Mouse (Mus musculus) embryonic facial prominence, embryonic 15.5 days (tissue): ENCODE measurements around the gene Grin2a. TPM values are rescaled to one million over a fixed set of nuclear protein-coding genes. Genes with fewer than 3 reads are reported as not detected.

Experiments
- ATAC-seq: fragments of 200-750 bp; cut with Nextera tagmentation; 2 replicates; pipeline ENCODE4 v1.8.0; 2017; ENCODE audit warnings: low read depth, moderate TSS enrichment; ENCODE audit not compliant: insufficient number of reproducible peaks, low FRiP score, low TSS enrichment
- H3K27ac ChIP-seq: fragments of 300-500 bp; sonication (generic); replicated peaks from 2 replicates; pipeline ENCODE4 v1.5.1; 2015; ENCODE audit warnings: mild to moderate bottlenecking, inconsistent platforms
- H3K27me3 ChIP-seq: fragments of 300-500 bp; sonication (generic); 2 replicates; pipeline ENCODE4 v1.6.1; 2015; ENCODE audit warnings: inconsistent platforms
- H3K36me3 ChIP-seq: fragments of 300-500 bp; sonication (generic); 2 replicates; pipeline ENCODE4 v1.6.1; 2015; ENCODE audit warnings: mild to moderate bottlenecking, inconsistent platforms
- H3K4me1 ChIP-seq: fragments of 300-500 bp; sonication (generic); 2 replicates; pipeline ENCODE4 v1.6.1; 2015; ENCODE audit warnings: inconsistent platforms
- H3K4me2 ChIP-seq: fragments of 300-500 bp; sonication (generic); replicated peaks from 2 replicates; pipeline ENCODE4 v1.6.1; 2015; ENCODE audit warnings: mild to moderate bottlenecking, inconsistent platforms
- H3K4me3 ChIP-seq: fragments of 300-500 bp; sonication (generic); replicated peaks from 2 replicates; pipeline ENCODE4 v1.5.1; 2015; ENCODE audit warnings: mild to moderate bottlenecking, inconsistent platforms
- H3K9ac ChIP-seq: fragments of 300-500 bp; sonication (generic); 2 replicates; pipeline ENCODE4 v1.6.1; 2015; ENCODE audit warnings: inconsistent platforms
- H3K9me3 ChIP-seq: fragments of 300-500 bp; sonication (generic); replicated peaks from 2 replicates; pipeline ENCODE4 v1.6.1; 2016; ENCODE audit warnings: inconsistent platforms
- WGBS: fragments of 180-500 bp; shearing (Covaris S2); methylation state at CpG from one replicate; pipeline ENCODE4 v1.1.7; 2015; 5-methylcytosine and 5-hydroxymethylcytosine counted together
- polyA plus RNA-seq: library from polyadenylated mRNA; unstranded; fragments of >200 nt; fragmentation: Nextera tagmentation; extraction: Ambion mirVana; gene quantifications from 2 replicates; pipeline ENCODE4 v1.2.1, GENCODE M21; 2015

The Grin2a gene
- polyA plus RNA-seq, 1 experiment from 2014 or later = 1.7 TPM

DNA sequence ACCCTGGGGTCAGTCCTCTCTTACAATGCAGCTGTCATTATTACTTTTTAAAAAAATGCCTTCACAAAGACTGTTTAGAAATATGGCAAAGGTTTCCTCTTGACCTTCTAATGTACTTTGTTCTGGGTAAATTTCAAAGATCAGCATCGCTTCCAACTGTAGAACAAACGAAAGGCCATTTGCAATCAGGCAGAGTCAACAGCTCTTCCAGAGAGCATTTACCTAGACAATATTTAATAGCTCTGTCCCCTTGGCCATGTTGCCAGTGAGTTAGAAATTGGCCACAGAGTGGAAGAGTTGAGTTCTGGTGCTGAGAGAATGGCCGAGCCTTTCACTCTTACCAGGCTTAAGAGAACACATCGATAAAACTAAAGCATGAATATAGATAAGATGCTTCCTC, 314.8 kb downstream of the Grin2a start:
- ATAC-seq = no peak
- Histone ChIP-seq H3K4me2 (no peak overlapping the region), H3K9ac (no peak overlapping the region), H3K27me3 (no peaks in the 10 kb centered on the region), H3K9me3 (no peaks in the 10 kb centered on the region), H3K36me3 (no peaks in the 10 kb centered on the region), H3K4me1 (no peaks in the 10 kb centered on the region), H3K27ac (no peak overlapping the region), H3K4me3 (no peak overlapping the region)
- 75% methylated on average over 4 of the region's 4 CpGs for WGBS

DNA sequence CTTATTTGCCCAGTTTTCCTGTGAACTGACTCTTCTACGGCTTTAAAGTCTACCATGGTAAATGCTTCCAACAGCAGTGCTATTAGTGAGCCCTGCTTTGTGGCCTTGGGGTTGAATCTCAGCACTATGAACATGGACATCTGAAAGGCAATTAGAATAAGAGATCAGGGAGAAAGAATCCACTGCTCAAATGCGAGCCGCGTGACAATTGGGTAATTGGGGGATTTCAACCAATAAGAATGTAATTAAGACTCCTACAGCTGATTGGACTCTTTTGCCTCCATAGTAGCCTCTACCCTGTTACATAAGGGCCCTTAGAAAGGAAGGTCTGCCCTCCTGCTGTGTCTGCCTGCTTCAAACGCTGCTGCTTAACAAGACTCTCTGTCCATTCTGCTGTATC, 315.4 kb downstream of the Grin2a start:
- 48% methylated on average over 5 of the region's 5 CpGs for WGBS
- H3K4me2 ChIP-seq = no peak overlapping the region
- H3K27me3 ChIP-seq = no peaks in the 10 kb centered on the region
- H3K9ac ChIP-seq = no peak overlapping the region
- no peaks in the 10 kb centered on the region for H3K4me1 ChIP-seq
- no peak overlapping the region for H3K27ac ChIP-seq
- H3K36me3 ChIP-seq = no peaks in the 10 kb centered on the region
- no peak for ATAC-seq
- no peak overlapping the region for H3K4me3 ChIP-seq
- no peaks in the 10 kb centered on the region for H3K9me3 ChIP-seq

DNA sequence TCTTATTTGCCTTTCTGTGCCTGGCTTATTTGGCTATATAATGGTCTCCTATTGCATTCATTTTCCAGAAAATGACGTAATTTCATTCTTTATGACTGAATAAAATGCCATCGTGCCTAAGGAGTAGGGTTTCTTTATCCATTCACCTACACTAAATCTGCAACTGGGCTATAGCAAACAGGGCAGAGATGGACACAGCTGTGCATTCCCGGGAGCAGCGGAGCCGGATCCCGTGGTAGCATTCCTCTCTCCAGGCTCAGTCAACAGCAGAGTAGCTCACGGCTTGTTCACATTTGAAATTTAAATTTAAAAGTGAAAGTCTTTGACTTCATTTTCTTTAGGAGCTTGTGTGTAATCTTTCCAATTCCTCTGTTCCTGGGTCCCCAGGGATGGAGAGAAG, 316.6 kb downstream of the Grin2a start:
- Histone ChIP-seq H3K27ac (no peak overlapping the region), H3K4me2 (no peak overlapping the region), H3K36me3 (no peaks in the 10 kb centered on the region), H3K4me1 (no peaks in the 10 kb centered on the region), H3K9ac (no peak overlapping the region), H3K9me3 (no peaks in the 10 kb centered on the region), H3K4me3 (no peak overlapping the region), H3K27me3 (no peaks in the 10 kb centered on the region)
- no peak for ATAC-seq
- WGBS = 74% methylated on average over 7 of the region's 7 CpGs

DNA sequence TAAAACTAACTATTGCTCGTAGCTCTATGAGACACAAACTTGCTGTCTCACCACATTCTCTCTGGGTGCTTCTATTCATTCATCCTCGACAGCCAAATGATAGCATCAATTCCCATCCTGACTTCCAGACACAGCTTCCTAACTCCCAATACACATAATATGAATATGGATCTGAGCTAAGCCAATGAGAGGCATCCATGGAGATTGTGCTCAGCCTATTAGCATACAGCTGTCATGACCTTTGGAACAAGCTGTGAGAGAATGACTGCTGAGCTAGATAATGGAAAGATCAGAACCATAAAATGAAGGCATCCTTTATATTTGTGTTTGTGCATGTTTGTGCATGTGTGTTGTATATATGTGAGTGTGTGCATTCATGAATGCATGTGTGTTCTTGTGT, 323.0 kb downstream of the Grin2a start:
- H3K27ac ChIP-seq = no peak overlapping the region
- no peak overlapping the region for H3K4me3 ChIP-seq
- H3K4me1 ChIP-seq = no peaks in the 10 kb centered on the region
- no peak overlapping the region for H3K9ac ChIP-seq
- WGBS = 61% methylated on average over 2 of the region's 2 CpGs
- H3K36me3 ChIP-seq = no peaks in the 10 kb centered on the region
- H3K27me3 ChIP-seq = no peaks in the 10 kb centered on the region
- no peaks in the 10 kb centered on the region for H3K9me3 ChIP-seq
- H3K4me2 ChIP-seq = no peak overlapping the region
- ATAC-seq = no peak

DNA sequence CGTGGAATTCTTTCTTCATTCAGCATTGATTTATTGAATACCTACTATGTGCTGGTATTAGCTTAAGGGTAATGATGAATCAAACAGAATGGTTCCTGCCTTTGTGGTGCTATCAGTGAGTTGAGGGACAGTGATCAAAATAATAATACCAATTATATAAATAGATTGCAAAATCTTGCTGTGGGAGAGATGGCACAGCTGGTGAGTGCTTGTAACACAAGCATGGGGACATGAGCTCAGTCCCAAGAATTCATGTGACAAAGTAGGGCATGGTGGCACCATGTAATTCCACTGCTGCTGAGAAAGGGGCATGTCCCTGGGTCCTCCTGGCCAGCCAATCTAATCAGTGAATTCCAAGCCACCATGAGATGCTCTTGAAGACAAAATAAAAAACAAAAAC, 324.1 kb downstream of the Grin2a start:
- H3K4me2 ChIP-seq = no peak overlapping the region
- no peak for ATAC-seq
- no peaks in the 10 kb centered on the region for H3K27me3 ChIP-seq
- no peak overlapping the region for H3K27ac ChIP-seq
- no peak overlapping the region for H3K4me3 ChIP-seq
- no peak overlapping the region for H3K9ac ChIP-seq
- 88% methylated on average over 1 of the region's 1 CpGs for WGBS
- H3K36me3 ChIP-seq = no peaks in the 10 kb centered on the region
- H3K4me1 ChIP-seq = no peaks in the 10 kb centered on the region
- no peaks in the 10 kb centered on the region for H3K9me3 ChIP-seq

DNA sequence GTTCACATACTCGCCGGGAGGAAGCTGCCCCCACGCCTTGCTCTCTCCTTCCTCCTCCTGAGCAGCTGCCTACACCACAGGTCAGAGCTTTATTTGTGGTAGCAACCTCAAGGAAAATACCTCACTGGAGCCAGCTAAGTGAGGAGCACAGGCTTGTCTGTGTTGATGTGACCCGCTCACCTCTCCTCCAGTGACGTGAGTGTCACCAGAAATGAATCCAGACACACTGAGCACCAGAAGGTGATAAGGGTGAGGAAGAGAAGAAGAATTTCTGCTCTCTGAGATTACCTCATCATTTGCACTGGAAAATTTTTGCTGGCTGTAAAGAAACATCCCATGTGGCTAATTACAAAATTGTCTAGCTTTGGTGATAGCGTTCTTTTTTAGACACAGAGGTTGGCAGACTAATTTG, 324.6 kb downstream of the Grin2a start:
- 50% methylated on average over 6 of the region's 6 CpGs for WGBS
- Histone ChIP-seq H3K4me2 (no peak overlapping the region), H3K27ac (no peak overlapping the region), H3K4me3 (no peak overlapping the region), H3K27me3 (no peaks in the 10 kb centered on the region), H3K4me1 (no peaks in the 10 kb centered on the region), H3K9ac (no peak overlapping the region), H3K9me3 (no peaks in the 10 kb centered on the region), H3K36me3 (no peaks in the 10 kb centered on the region)
- ATAC-seq = no peak

DNA sequence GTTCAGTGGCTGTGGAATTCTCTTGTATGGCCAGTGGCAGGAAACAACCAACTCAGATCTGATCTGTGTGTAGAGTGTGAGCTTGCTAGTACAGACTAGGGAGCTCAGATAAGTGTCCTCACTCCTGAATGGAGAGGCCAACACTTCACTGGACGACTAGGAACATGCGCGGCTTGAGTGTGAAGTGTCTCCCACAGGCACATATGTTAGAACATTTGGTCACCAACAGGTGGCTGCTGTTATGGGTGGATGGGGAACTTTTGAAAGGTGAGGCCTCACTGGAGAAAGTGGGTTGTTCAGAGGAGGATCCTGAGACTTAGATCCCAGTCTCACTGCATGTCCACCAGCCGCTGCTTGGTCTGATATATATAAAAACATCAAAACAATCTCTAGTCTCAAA, 329.5 kb downstream of the Grin2a start:
- H3K36me3 ChIP-seq = no peaks in the 10 kb centered on the region
- no peak overlapping the region for H3K4me2 ChIP-seq
- no peaks in the 10 kb centered on the region for H3K27me3 ChIP-seq
- H3K27ac ChIP-seq = no peak overlapping the region
- WGBS = 85% methylated on average over 4 of the region's 4 CpGs
- no peak overlapping the region for H3K9ac ChIP-seq
- no peaks in the 10 kb centered on the region for H3K9me3 ChIP-seq
- ATAC-seq = no peak
- no peak overlapping the region for H3K4me3 ChIP-seq
- H3K4me1 ChIP-seq = no peaks in the 10 kb centered on the region

DNA sequence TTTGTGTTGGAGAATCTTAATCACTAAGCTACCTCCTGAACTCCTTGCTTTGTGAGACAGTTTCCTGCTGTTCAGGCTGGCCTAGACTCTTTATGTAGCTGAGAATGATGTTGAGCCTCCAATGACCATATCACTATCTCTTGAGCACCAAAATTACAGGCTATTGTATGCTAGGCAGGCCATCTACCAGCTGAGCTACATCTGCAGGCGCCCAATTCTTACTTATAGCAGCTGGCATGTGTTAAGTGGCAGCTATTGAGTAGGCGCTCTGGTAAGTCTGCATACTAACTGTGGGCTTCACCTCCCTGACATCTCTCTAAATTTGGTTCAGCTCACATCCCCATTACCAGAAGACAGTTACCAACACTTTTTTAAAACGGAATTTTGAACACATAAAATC, 331.3 kb downstream of the Grin2a start:
- Histone ChIP-seq H3K27me3 (no peaks in the 10 kb centered on the region), H3K36me3 (no peaks in the 10 kb centered on the region), H3K9me3 (no peaks in the 10 kb centered on the region), H3K27ac (no peak overlapping the region), H3K4me3 (no peak overlapping the region), H3K9ac (no peak overlapping the region), H3K4me2 (no peak overlapping the region), H3K4me1 (no peaks in the 10 kb centered on the region)
- no peak for ATAC-seq
- 66% methylated on average over 3 of the region's 3 CpGs for WGBS

DNA sequence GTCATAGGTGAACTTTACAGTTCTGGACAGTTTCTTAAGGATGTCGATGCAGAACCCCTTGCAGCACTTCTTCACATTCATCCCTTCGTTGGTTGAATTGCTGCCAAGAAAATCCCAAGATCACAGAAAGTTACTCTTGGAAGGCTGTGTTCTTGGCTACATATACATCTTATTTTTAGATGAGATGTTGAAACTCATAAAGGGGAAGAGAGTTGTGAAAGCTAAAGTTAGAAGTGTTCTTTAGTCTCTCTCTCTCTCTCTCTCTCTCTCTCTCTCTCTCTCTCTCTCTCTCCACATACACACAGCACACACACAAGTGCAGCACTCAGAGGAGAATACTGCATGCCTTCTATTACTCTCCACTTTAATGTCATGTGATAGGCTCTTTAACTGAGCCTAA, 331.9 kb downstream of the Grin2a start:
- no peak for ATAC-seq
- no peak overlapping the region for H3K27ac ChIP-seq
- H3K27me3 ChIP-seq = no peaks in the 10 kb centered on the region
- no peak overlapping the region for H3K4me3 ChIP-seq
- no peak overlapping the region for H3K9ac ChIP-seq
- H3K9me3 ChIP-seq = no peaks in the 10 kb centered on the region
- WGBS = 75% methylated on average over 2 of the region's 2 CpGs
- H3K36me3 ChIP-seq = no peaks in the 10 kb centered on the region
- no peaks in the 10 kb centered on the region for H3K4me1 ChIP-seq
- no peak overlapping the region for H3K4me2 ChIP-seq

DNA sequence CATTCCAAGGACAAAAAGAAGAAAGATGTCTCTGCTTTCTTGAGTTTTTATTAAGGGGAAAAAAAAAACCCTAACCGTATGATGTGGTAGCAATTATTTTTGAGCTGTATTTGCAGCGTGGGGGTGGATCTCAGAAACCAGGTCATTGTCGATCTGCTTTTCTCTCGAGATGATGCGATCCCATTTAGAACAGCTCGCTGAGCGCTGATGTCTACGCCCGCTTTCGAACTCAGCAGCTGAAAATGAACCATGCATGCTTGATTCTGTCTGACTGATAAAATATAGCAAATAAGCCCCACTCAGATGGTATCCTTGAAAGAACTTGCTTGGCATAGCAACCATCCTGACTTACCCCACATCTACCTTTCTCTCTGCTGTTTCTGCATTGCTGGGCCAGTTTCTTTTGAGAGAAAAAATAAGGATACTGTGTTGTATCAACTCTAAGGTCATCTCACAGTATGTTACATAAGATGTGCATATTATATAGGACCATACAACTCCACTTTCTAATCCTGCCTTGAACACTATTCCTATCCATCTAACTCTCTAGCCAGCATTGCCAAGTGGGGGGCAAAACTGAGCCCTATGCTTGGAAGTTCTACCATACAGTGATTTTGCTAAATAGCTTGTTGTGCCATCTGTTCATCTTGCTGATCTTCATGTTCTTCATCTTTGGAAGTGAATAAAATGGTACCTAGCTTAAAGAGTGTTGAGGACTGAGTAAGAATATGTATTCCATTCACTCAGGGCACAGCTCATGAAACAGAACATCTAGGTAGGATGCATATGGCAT, 369.5 kb downstream of the Grin2a start:
- ATAC-seq = no peak

DNA sequence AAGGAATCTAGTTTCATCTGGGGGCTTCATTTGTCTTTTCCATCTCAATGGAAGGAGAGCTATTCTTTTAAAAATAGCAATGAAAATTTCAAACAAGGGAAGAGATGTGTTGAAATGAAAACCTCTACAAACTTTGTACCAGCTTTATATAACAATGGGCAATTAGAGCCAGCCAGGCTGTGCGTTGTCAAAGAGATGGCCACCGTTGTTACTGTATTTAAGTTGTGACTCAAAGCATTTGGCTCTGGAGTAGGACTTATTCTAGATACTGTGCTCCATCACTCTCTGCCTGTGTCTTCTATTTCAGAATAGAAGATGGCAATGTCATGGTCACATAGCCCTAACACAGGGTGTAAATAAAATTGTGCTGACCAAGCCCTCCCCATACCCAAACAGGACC, 371.0 kb downstream of the Grin2a start:
- Histone ChIP-seq H3K27me3 (no peaks in the 10 kb centered on the region), H3K9ac (no peak overlapping the region), H3K36me3 (no peaks in the 10 kb centered on the region), H3K9me3 (no peaks in the 10 kb centered on the region), H3K4me3 (no peak overlapping the region), H3K4me1 (no peaks in the 10 kb centered on the region), H3K4me2 (no peak overlapping the region), H3K27ac (no peak overlapping the region)
- WGBS = 70% methylated on average over 2 of the region's 2 CpGs
- ATAC-seq = no peak

More for the DNA sequence above, 369.5 kb downstream of the Grin2a start:
- H3K9ac ChIP-seq = no peak overlapping the region
- 84% methylated on average over 10 of the region's 10 CpGs for WGBS
- H3K27me3 ChIP-seq = no peaks in the 10 kb centered on the region
- no peak overlapping the region for H3K4me3 ChIP-seq
- no peaks in the 10 kb centered on the region for H3K36me3 ChIP-seq
- H3K4me1 ChIP-seq = no peaks in the 10 kb centered on the region
- no peak overlapping the region for H3K4me2 ChIP-seq
- H3K9me3 ChIP-seq = no peaks in the 10 kb centered on the region
- no peak overlapping the region for H3K27ac ChIP-seq

DNA sequence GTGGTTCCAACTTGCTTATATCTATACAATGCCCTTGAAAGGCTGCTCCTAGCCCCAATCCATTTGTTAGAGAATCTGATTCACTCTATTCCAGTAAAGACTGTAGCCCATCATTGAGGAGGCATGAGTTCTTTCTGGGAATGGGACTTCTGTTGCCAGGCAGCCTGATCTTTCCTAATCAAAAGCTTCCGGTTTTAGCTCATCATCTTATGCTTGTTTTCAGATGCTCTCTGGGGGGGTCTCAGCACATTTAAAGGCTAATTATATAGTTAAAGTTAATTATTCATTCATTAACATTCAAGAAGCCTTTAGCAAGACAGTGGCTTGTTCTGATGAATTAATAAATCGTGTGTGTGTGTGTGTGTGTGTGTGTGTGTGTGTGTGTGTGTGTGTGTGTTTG, 377.2 kb downstream of the Grin2a start:
- no peaks in the 10 kb centered on the region for H3K27me3 ChIP-seq
- 66% methylated on average over 2 of the region's 2 CpGs for WGBS
- no peaks in the 10 kb centered on the region for H3K9me3 ChIP-seq
- no peak overlapping the region for H3K4me2 ChIP-seq
- no peak overlapping the region for H3K9ac ChIP-seq
- no peak overlapping the region for H3K27ac ChIP-seq
- ATAC-seq = no peak
- H3K4me1 ChIP-seq = no peaks in the 10 kb centered on the region
- H3K4me3 ChIP-seq = no peak overlapping the region
- no peaks in the 10 kb centered on the region for H3K36me3 ChIP-seq
